Mouse (Mus musculus): ENCODE measurements around the gene Gm20671. TPM values are rescaled to one million over a fixed set of nuclear protein-coding genes. Genes with fewer than 3 reads are reported as not detected.

The Gm20671 gene
- polyA plus RNA-seq, 1 experiment from 2014 or later: not detected

GRCm38 (mm10) chr5:32718916-32719315 lies 108.0 kb downstream of the Gm20671 start:
- no peak for ATAC-seq (replicated peaks; ENCODE audit: low FRiP score)
- no peaks in the 10 kb centered on the region for H3K36me3 ChIP-seq (ENCODE audit: control insufficient read depth, insufficient read depth, low read length)
- DNase-seq (ENCODE audit: low spot score): no peak
- H3K9ac ChIP-seq (ENCODE audit: low read length): no peak overlapping the region
- H3K4me3 ChIP-seq (ENCODE audit: low read depth, low read length): no peak overlapping the region
- H3K4me1 ChIP-seq (replicated peaks; ENCODE audit: control insufficient read depth, insufficient read depth, low read length): no peaks in the 10 kb centered on the region
- no peak overlapping the region for H3K4me2 ChIP-seq (ENCODE audit: low read depth, low read length, severe bottlenecking)
- 69% methylated on average over 6 of the region's 6 CpGs for WGBS
- no peaks in the 10 kb centered on the region for H3K9me3 ChIP-seq (ENCODE audit: control insufficient read depth, low read length)
- H3K27me3 ChIP-seq (ENCODE audit: control insufficient read depth, insufficient read depth, low read length): no peaks in the 10 kb centered on the region
- no peak overlapping the region for H3K27ac ChIP-seq (ENCODE audit: low read depth, low read length)

GRCm38 (mm10) chr5:32717726-32718125 lies 109.2 kb downstream of the Gm20671 start:
- 42% methylated on average over 1 of the region's 1 CpGs for WGBS
- ATAC-seq (replicated peaks; ENCODE audit: low FRiP score): no peak

DNA sequence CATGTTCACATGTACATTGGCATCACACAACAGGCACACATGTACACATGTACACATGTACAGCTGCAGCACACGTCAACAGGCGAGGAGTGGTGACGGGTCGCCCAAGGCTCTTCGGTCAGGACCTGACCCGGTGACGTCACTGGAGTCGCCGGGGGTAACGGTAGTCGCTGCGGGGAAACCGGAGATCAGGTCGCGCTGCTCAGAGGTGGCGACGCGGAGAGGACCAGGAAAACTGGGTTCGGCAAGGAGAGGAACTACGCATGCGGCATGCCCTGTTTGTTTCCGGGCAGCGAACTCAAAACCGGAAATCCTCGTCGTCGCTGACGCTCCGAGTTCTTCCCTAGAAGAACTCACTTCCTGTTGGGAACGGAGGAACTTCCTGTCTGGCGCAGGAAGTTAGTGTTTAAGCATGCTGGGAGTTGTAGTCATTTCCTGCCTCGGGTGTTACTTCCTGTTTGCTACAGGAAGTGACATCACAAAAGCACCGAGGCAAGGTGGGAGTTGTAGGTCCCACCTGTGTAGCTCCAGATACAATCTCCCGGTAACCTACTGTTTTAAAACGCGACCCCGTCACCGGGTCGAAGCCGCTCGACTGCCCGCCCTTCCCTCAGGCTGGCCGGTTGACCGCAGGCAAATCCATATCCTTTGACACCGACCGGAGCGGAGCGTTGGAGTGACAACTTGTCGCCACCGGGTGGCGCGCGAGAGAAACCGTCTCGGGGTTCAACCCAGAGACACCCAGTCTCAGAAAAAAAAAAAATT lies 113.0 kb downstream of the Gm20671 start:
- ATAC-seq (replicated peaks; ENCODE audit: low FRiP score): peak; percentile 98
- DNase-seq (ENCODE audit: low spot score): peak; percentile 93
- Histone ChIP-seq H3K4me3 (ENCODE audit: low read depth, low read length) (peak overlapping the region; percentile 51), H3K4me2 (ENCODE audit: low read depth, low read length, severe bottlenecking) (peak overlapping the region; percentile 62), H3K9me3 (ENCODE audit: control insufficient read depth, low read length) (no peaks in the 10 kb centered on the region), H3K36me3 (ENCODE audit: control insufficient read depth, insufficient read depth, low read length) (no peaks in the 10 kb centered on the region), H3K27me3 (ENCODE audit: control insufficient read depth, insufficient read depth, low read length) (no peaks in the 10 kb centered on the region), H3K4me1 (replicated peaks; ENCODE audit: control insufficient read depth, insufficient read depth, low read length) (no peaks in the 10 kb centered on the region), H3K27ac (ENCODE audit: low read depth, low read length) (peak overlapping the region; percentile 82), H3K9ac (ENCODE audit: low read length) (peak overlapping the region; percentile 66)
- under 1% methylated on average over 55 of the region's 55 CpGs for WGBS

More at GRCm38 (mm10) chr5:32717726-32718125, 109.2 kb downstream of the Gm20671 start:
- Histone ChIP-seq H3K27me3 (ENCODE audit: control insufficient read depth, insufficient read depth, low read length) (no peaks in the 10 kb centered on the region), H3K4me3 (ENCODE audit: low read depth, low read length) (no peak overlapping the region), H3K9ac (ENCODE audit: low read length) (no peak overlapping the region), H3K4me2 (ENCODE audit: low read depth, low read length, severe bottlenecking) (no peak overlapping the region), H3K4me1 (replicated peaks; ENCODE audit: control insufficient read depth, insufficient read depth, low read length) (no peaks in the 10 kb centered on the region), H3K36me3 (ENCODE audit: control insufficient read depth, insufficient read depth, low read length) (no peaks in the 10 kb centered on the region), H3K27ac (ENCODE audit: low read depth, low read length) (no peak overlapping the region), H3K9me3 (ENCODE audit: control insufficient read depth, low read length) (no peaks in the 10 kb centered on the region)
- DNase-seq (ENCODE audit: low spot score): no peak

GRCm38 (mm10) chr5:32713042-32713702 lies 113.7 kb downstream of the Gm20671 start:
- 25% methylated on average over 2 of the region's 2 CpGs for WGBS

GRCm38 (mm10) chr5:32712221-32713041 lies 114.5 kb downstream of the Gm20671 start:
- Histone ChIP-seq H3K4me3 (ENCODE audit: low read depth, low read length) (no peak overlapping the region), H3K4me2 (ENCODE audit: low read depth, low read length, severe bottlenecking) (no peak overlapping the region), H3K9me3 (ENCODE audit: control insufficient read depth, low read length) (no peaks in the 10 kb centered on the region), H3K27ac (ENCODE audit: low read depth, low read length) (no peak overlapping the region), H3K27me3 (ENCODE audit: control insufficient read depth, insufficient read depth, low read length) (no peaks in the 10 kb centered on the region), H3K9ac (ENCODE audit: low read length) (no peak overlapping the region), H3K4me1 (replicated peaks; ENCODE audit: control insufficient read depth, insufficient read depth, low read length) (no peaks in the 10 kb centered on the region), H3K36me3 (ENCODE audit: control insufficient read depth, insufficient read depth, low read length) (no peaks in the 10 kb centered on the region)
- WGBS: 71% methylated on average over 4 of the region's 4 CpGs
- DNase-seq (ENCODE audit: low spot score) (no peak), ATAC-seq (replicated peaks; ENCODE audit: low FRiP score) (no peak)

More at GRCm38 (mm10) chr5:32713042-32713702, 113.7 kb downstream of the Gm20671 start:
- Histone ChIP-seq H3K27me3 (ENCODE audit: control insufficient read depth, insufficient read depth, low read length) (no peaks in the 10 kb centered on the region), H3K36me3 (ENCODE audit: control insufficient read depth, insufficient read depth, low read length) (no peaks in the 10 kb centered on the region), H3K4me2 (ENCODE audit: low read depth, low read length, severe bottlenecking) (peak overlapping the region; percentile 62), H3K9ac (ENCODE audit: low read length) (peak overlapping the region; percentile 66), H3K9me3 (ENCODE audit: control insufficient read depth, low read length) (no peaks in the 10 kb centered on the region), H3K4me3 (ENCODE audit: low read depth, low read length) (peak overlapping the region; percentile 51), H3K27ac (ENCODE audit: low read depth, low read length) (peak overlapping the region; percentile 82), H3K4me1 (replicated peaks; ENCODE audit: control insufficient read depth, insufficient read depth, low read length) (no peaks in the 10 kb centered on the region)
- ATAC-seq (replicated peaks; ENCODE audit: low FRiP score): no peak; the same call in none of the 2 replicates
- no peak for DNase-seq (ENCODE audit: low spot score)

- no peaks in the 10 kb centered on the region for H3K27me3 ChIP-seq (ENCODE audit: control insufficient read depth, insufficient read depth, low read length)
- WGBS: 75% methylated on average over 5 of the region's 5 CpGs
These were observed 115.4 kb downstream of the Gm20671 start for GRCm38 (mm10) chr5:32711485-32711884.

DNA sequence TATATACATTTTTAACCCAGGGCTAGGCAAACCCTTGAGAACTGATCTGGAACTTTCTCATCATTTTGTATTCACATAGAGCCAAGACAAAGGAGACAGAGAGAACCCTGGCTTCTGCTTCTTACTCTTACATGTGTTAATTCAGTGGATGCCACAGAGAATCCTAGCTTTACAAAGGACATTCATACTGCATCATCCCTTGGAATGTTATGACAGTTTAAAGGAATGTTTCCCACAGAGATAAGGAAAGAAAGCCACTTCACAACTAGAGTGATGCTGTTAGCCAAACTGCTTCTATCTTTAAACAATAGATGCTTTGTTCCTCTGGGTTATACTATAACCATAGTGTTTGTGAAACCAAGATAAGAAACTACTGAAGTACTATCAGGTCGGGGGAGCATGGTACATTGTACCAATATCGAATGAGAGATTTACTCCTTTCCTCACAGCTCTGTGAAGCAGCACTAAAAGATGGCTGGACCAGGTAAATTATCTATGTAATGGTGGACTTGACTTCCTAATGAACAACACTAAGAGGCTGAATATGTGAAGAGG lies 120.6 kb downstream of the Gm20671 start:
- no peak overlapping the region for H3K4me3 ChIP-seq (ENCODE audit: low read depth, low read length)
- WGBS: 89% methylated on average over 2 of the region's 2 CpGs
- H3K27me3 ChIP-seq (ENCODE audit: control insufficient read depth, insufficient read depth, low read length): no peaks in the 10 kb centered on the region
- H3K4me2 ChIP-seq (ENCODE audit: low read depth, low read length, severe bottlenecking): no peak overlapping the region
- ATAC-seq (replicated peaks; ENCODE audit: low FRiP score): no peak
- no peak overlapping the region for H3K27ac ChIP-seq (ENCODE audit: low read depth, low read length)
- no peaks in the 10 kb centered on the region for H3K36me3 ChIP-seq (ENCODE audit: control insufficient read depth, insufficient read depth, low read length)
- H3K9ac ChIP-seq (ENCODE audit: low read length): no peak overlapping the region
- H3K4me1 ChIP-seq (replicated peaks; ENCODE audit: control insufficient read depth, insufficient read depth, low read length): no peaks in the 10 kb centered on the region
- no peaks in the 10 kb centered on the region for H3K9me3 ChIP-seq (ENCODE audit: control insufficient read depth, low read length)
- no peak for DNase-seq (ENCODE audit: low spot score)

More at GRCm38 (mm10) chr5:32711485-32711884, 115.4 kb downstream of the Gm20671 start:
- H3K4me1 ChIP-seq (replicated peaks; ENCODE audit: control insufficient read depth, insufficient read depth, low read length): no peaks in the 10 kb centered on the region
- no peak overlapping the region for H3K4me2 ChIP-seq (ENCODE audit: low read depth, low read length, severe bottlenecking)
- DNase-seq (ENCODE audit: low spot score): no peak
- H3K9ac ChIP-seq (ENCODE audit: low read length): no peak overlapping the region
- ATAC-seq (replicated peaks; ENCODE audit: low FRiP score): no peak
- no peak overlapping the region for H3K27ac ChIP-seq (ENCODE audit: low read depth, low read length)
- no peaks in the 10 kb centered on the region for H3K9me3 ChIP-seq (ENCODE audit: control insufficient read depth, low read length)
- H3K36me3 ChIP-seq (ENCODE audit: control insufficient read depth, insufficient read depth, low read length): no peaks in the 10 kb centered on the region
- no peak overlapping the region for H3K4me3 ChIP-seq (ENCODE audit: low read depth, low read length)

DNA sequence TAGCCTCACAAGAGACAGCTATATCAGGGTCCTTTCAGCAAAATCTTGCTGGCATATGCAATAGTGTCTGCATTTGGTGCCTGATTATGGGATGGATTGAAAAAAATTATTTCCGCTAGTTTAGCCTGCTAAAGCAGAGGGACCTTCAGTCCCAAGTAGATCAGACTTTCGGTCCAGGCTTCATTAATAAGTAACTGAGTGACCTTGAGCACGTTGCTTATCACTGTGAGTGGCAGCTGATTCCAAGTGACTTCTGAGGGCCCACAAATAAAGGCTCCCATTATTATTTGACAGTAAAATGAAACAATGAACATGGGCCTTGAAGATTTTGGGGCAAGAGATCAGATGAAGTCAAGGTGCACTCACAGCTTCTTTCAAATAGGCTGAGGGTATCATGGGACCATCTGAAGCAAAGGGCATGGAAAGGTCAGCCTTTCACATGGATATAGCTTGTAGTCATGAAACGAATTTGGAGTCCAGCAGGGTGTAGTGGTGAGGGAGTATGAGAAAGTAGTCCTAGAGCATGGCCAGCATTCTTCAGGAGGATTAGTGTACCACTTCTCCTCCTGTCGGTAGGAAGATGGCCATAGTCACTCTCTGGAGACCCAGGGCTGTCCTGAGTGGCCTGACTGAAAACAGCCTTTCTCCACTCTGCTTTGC lies 129.6 kb downstream of the Gm20671 start:
- H3K4me3 ChIP-seq (ENCODE audit: low read depth, low read length): no peak overlapping the region
- no peak for DNase-seq (ENCODE audit: low spot score)
- H3K4me1 ChIP-seq (replicated peaks; ENCODE audit: control insufficient read depth, insufficient read depth, low read length): no peaks in the 10 kb centered on the region
- H3K27ac ChIP-seq (ENCODE audit: low read depth, low read length): no peak overlapping the region
- H3K9me3 ChIP-seq (ENCODE audit: control insufficient read depth, low read length): no peaks in the 10 kb centered on the region
- H3K9ac ChIP-seq (ENCODE audit: low read length): no peak overlapping the region
- no peak for ATAC-seq (replicated peaks; ENCODE audit: low FRiP score)
- no peaks in the 10 kb centered on the region for H3K36me3 ChIP-seq (ENCODE audit: control insufficient read depth, insufficient read depth, low read length)
- no peak overlapping the region for H3K4me2 ChIP-seq (ENCODE audit: low read depth, low read length, severe bottlenecking)
- no peaks in the 10 kb centered on the region for H3K27me3 ChIP-seq (ENCODE audit: control insufficient read depth, insufficient read depth, low read length)
- WGBS: 76% methylated on average over 5 of the region's 5 CpGs
